10 mouse cellular contexts compared by ENCODE assay signal in the genomic region with DNA sequence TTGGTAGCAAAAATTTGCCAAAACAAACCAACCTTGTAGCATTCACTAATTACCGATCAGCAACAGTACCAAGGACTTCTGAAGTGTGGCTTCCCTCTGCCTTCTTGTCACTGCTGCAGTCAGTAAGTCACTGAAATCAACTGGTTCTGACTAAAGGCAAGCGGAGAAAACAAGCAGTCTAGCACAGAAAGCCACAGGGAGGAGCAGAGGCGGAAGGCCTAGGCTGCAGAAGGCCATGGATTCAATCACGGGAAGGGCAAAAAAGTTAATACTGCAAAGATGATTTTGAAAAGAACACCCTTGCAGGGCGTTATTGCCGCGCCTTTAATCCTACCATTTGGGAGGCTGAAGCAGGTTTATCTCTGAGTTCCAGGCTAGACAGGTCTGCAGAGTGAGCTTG. TPM values are rescaled to one million over a fixed set of nuclear protein-coding genes. Genes with fewer than 3 reads are reported as not detected.
DNase-seq lines count a peak whose midpoint lies in the region; ATAC-seq and TF ChIP-seq lines count a peak whose summit lies in the region.
"Had no signal": no experiment of that assay in that cellular context is flagged by ENCODE, and none has a peak within 500 bp of the region (broad histone marks: within the 10 kb centered on the region; RNA-seq: fewer than 3 reads in every experiment).

No protein-coding gene starts in this region.

- H3K36me3 ChIP-seq in kidney, adult 2 months (ENCODE audit: control insufficient read depth, insufficient read depth, low read length), result peaks cover 4% of the 10 kb centered on the region
- peaks cover 26% of the 10 kb centered on the region for H3K36me3 ChIP-seq in ES-E14 (ENCODE audit: control insufficient read depth, insufficient read depth, low read length, poor library complexity, severe bottlenecking)
- H3K36me3 ChIP-seq in hindbrain, embryonic 13.5 days, result peaks cover 20% of the 10 kb centered on the region

- no peak for TF ChIP-seq CTCF in kidney, adult 2 months (conservative IDR thresholded peaks at IDR 0.05; ENCODE audit: insufficient read depth, insufficient read length, low read depth, low read length)

- H3K4me3 ChIP-seq in kidney, adult 2 months (ENCODE audit: insufficient read depth, low read depth, low read length), result peak overlapping the region; percentile 46
- H3K4me3 ChIP-seq in ES-E14 (ENCODE audit: insufficient read depth in 1 of 2, low read depth in 1 of 2, low read length in 2 of 2, poor library complexity in 1 of 2, severe bottlenecking in 1 of 2), result peak overlapping the region; percentile 80 to 98
- peak overlapping the region; percentile 86; the same call in 1 of the 2 replicates for H3K4me3 ChIP-seq in hindbrain, embryonic 13.5 days

- H3K27ac ChIP-seq in kidney, adult 2 months (ENCODE audit: insufficient read depth, low read depth, low read length), result peak overlapping the region; percentile 21
- H3K27ac ChIP-seq in ES-E14 (ENCODE audit: insufficient read depth, low read depth, low read length, poor library complexity, severe bottlenecking), result no peak overlapping the region
- no peak overlapping the region for H3K27ac ChIP-seq in hindbrain, embryonic 13.5 days
- H3K27ac ChIP-seq: left cerebral cortex, adult 2 months had no signal

- 59% methylated on average over 7 of the region's 7 CpGs for WGBS in kidney, adult 2 months
- WGBS in hindbrain, embryonic 13.5 days, result 95% methylated on average over 7 of the region's 7 CpGs

- DNase-seq in kidney, adult 2 months, result no peak
- no peak for DNase-seq in kidney, postnatal 4 days
- no peak for DNase-seq in ES-E14 (ENCODE audit: low read depth, low spot score)
- no peak for DNase-seq in testis, postnatal 14 days (ENCODE audit: low spot score)
- no peak for DNase-seq in layer of hippocampus, postnatal 36 days
- DNase-seq in spleen, postnatal 36 days (ENCODE audit: low spot score in 2 of 2), result no peak
- DNase-seq: right cerebral cortex, adult 18-20 months had no signal

- no peak for ATAC-seq in hindbrain, embryonic 13.5 days (ENCODE audit: low FRiP score)
- 0 out of 2 replicates have a peak, but pooled peaks have one; percentile 6 for ATAC-seq in megakaryocyte-erythroid progenitor cell, adult 5-6 weeks (replicated peaks; ENCODE audit: low FRiP score, low TSS enrichment, poor library complexity, severe bottlenecking)

- no peaks in the 10 kb centered on the region for H3K9me3 ChIP-seq in ES-E14 (ENCODE audit: control insufficient read depth, insufficient read depth, low read depth, low read length)
- H3K9me3 ChIP-seq in hindbrain, embryonic 13.5 days, result no peaks in the 10 kb centered on the region

- TF ChIP-seq POLR2A in kidney, adult 2 months (IDR thresholded peaks at IDR 0.05; ENCODE audit: low read depth, low read length), result no peak

- no peaks in the 10 kb centered on the region for H3K27me3 ChIP-seq in kidney, adult 2 months (replicated peaks; ENCODE audit: control insufficient read depth, insufficient read depth, low read length)
- no peaks in the 10 kb centered on the region for H3K27me3 ChIP-seq in hindbrain, embryonic 13.5 days

- peak overlapping the region; percentile 98 for H3K4me2 ChIP-seq in hindbrain, embryonic 13.5 days

- H3K4me1 ChIP-seq in kidney, adult 2 months (ENCODE audit: control insufficient read depth, insufficient read depth, low read length), result peaks cover 18% of the 10 kb centered on the region; the same call in 1 of the 2 replicates
- H3K4me1 ChIP-seq in ES-E14 (ENCODE audit: control insufficient read depth in 2 of 2, insufficient read depth in 2 of 2, low read length in 2 of 2, poor library complexity in 1 of 2), result peaks cover 0 to 12% of the 10 kb centered on the region in 2 experiments; a peak in 1 of 4 replicates
- peaks cover 35% of the 10 kb centered on the region for H3K4me1 ChIP-seq in hindbrain, embryonic 13.5 days (replicated peaks)

- H3K9ac ChIP-seq in ES-E14 (ENCODE audit: insufficient read depth, low read depth, low read length, poor library complexity, severe bottlenecking), result peak overlapping the region; percentile 96
- H3K9ac ChIP-seq in hindbrain, embryonic 13.5 days, result no peak overlapping the region

- in situ Hi-C loops in ES-E14 (cut with MboI; ENCODE audit: low sequenced_read_pairs in 2 of 2, unreplicated experiment in 2 of 2), result no loop called here

TF ChIP-seq in ES-E14, 5 proteins besides CTCF, POLR2A, EP300 and RAD21:
- TF ChIP-seq ZC3H11A (IDR thresholded peaks at IDR 0.05; ENCODE audit: borderline replicate concordance, low read depth, low read length), result no peak
- no peak for TF ChIP-seq ZNF384 (IDR thresholded peaks at IDR 0.05; ENCODE audit: low read depth, low read length)
- TF ChIP-seq HCFC1 (IDR thresholded peaks at IDR 0.05; ENCODE audit: borderline replicate concordance, insufficient read depth, low read length), result no peak
- no peak for TF ChIP-seq MAFK (IDR thresholded peaks at IDR 0.05; ENCODE audit: insufficient read depth, low read depth, low read length)
- no peak for TF ChIP-seq CHD2 (IDR thresholded peaks at IDR 0.05; ENCODE audit: low read depth, low read length)

RNA-seq across cellular contexts. Expression of a gene that starts 2.1 kb away (rescaled TPM):
- polyA plus RNA-seq in kidney, adult 2 months (2012; rRNA removed), result 541 and 684 TPM in 2 replicates
- 815 and 854 TPM in 2 replicates for total RNA-seq in ES-E14 (2012; rRNA removed)
- polyA plus RNA-seq in hindbrain, embryonic 13.5 days (2015; fragmentation: Nextera tagmentation; extraction: Ambion mirVana), result 209 and 210 TPM in 2 replicates
- total RNA-seq in megakaryocyte-erythroid progenitor cell, adult 5-6 weeks (2014; fragmentation: Nextera tagmentation), result 123 and 130 TPM in 2 replicates
- total RNA-seq in megakaryocyte-erythroid progenitor cell, adult 5-6 weeks (2017), result 313 and 421 TPM in 2 replicates
- 100 to 1,000 TPM; 206 to 209 TPM for total RNA-seq in layer of hippocampus, postnatal 36 days (2021)

RNA-seq across cellular contexts. Expression of a gene that starts 27.3 kb away (rescaled TPM):
- 5.5 and 5.7 TPM in 2 replicates for polyA plus RNA-seq in kidney, adult 2 months (2012; rRNA removed)
- 22.4 and 32.5 TPM in 2 replicates for total RNA-seq in ES-E14 (2012; rRNA removed)
- polyA plus RNA-seq in hindbrain, embryonic 13.5 days (2015; fragmentation: Nextera tagmentation; extraction: Ambion mirVana), result 24.8 and 24.9 TPM in 2 replicates
- total RNA-seq in megakaryocyte-erythroid progenitor cell, adult 5-6 weeks (2014; fragmentation: Nextera tagmentation), result 24.4 and 31.7 TPM in 2 replicates
- 67.7 and 71.4 TPM in 2 replicates for total RNA-seq in megakaryocyte-erythroid progenitor cell, adult 5-6 weeks (2017)
- 10 to 100 TPM; 10.7 to 12.4 TPM for total RNA-seq in layer of hippocampus, postnatal 36 days (2021)
